Mouse (Mus musculus): ENCODE results near the gene Pnmal2.

DNA sequence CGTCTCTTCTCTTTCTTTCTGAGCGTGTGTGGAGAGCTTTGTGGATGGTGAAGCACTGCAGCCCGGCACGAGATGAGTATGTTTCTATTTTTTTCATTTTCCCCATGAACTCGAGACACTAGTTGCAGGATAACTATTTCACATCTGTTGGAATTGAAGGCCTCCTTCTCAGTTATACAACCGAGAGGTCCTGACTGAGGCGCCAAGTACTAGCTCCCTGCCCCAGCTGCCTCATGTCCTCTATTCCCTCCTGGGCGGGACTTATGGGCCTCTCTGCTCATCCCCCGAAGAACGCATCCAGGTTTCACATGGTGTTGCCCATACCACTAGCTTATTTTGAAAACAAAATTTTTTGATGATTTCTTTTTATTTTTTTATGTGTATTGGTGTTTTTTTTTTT is 49.0 kb upstream of the Pnmal2 start:
- TF ChIP-seq CTCF (IDR thresholded peaks at IDR 0.05; ENCODE audit: borderline replicate concordance, insufficient read depth, low read length) (no peak), POLR2A (IDR thresholded peaks at IDR 0.05; ENCODE audit: low read depth, low read length) (no peak)
